Mouse (Mus musculus): Measurements from ENCODE around the gene Arap1.

Gene Arap1

DNA sequence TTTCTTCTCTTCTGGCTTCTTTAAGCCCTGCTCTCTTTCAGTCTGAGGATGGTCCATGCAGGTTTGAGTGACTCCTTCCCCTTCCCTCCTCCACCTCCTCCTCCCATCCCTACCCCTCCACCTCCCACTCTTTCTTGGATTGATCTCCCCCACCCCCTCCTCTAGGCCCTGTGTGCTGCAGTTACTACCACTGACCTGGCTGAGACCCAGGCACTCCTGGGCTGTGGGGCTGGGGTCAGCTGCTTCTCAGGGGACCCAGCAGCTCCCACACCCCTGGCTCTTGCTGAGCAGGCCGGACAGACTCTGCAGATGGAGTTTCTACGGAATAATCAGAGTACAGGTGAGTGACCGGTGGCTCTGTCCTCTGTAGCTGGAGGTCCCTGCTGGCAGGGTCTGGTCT, 46.7 kb downstream of the Arap1 start:
- no peak for DNase-seq (ENCODE audit: low read depth)

DNA sequence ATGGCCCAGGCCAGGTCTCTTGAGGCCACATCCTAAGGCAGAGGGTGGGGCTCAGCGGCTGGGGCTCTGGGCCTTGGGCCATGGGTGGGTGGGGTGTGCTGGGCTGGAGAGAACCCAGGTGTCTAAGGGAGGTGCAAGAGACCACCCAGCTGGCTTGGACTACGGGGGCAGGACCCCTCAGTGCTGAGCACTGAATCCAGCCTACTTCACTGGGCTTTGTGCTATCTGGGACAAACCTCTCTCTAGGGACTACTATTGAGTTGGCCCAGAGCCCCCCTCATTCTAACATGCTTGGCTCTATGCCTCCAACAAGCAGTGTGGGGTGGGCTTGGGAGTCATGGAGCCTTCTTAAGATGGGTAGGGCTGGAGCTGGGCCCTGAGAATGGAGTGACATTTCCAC, 47.6 kb downstream of the Arap1 start:
- DNase-seq (ENCODE audit: low read depth) = no peak

DNA sequence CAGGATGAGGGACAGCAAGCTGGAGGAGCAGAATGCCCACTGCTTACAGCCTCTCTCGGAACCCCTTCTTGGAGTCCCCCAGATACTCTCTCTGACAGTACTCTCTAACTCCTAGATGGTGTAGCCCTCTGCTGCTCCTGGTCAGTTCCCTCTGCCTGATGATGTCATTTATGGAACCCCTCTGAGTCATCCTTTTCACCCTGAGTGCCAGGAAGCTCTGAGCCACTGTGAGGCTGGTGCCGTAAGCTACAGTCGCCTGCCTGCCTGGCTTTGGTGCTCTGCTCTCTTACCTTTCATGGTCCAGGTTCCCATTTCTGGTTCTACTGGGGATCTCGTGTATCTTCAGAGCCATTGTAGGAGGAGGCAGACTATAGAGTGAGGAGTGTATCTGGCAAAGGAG, 49.3 kb downstream of the Arap1 start:
- DNase-seq (ENCODE audit: low read depth) = no peak

DNA sequence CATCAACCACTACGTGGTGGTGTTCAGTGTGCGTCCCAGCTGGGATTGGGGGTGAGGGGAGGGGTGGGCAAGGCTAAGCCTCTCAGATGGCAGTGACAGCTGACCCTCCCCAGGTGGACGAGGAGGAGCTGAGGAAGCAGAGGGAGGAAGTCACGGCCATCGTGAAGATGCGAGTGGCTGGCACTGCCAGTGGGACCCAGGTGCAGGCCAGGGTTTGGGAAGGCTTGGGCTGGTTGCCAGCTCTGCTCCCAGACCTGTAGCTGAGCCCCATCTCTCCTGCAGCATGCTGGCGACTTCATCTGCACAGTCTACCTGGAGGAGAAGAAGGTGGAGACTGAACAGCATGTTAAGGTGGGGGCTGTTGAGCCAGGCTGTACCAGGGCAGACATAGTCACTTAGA, 53.6 kb downstream of the Arap1 start:
- DNase-seq (ENCODE audit: low read depth) = no peak

DNA sequence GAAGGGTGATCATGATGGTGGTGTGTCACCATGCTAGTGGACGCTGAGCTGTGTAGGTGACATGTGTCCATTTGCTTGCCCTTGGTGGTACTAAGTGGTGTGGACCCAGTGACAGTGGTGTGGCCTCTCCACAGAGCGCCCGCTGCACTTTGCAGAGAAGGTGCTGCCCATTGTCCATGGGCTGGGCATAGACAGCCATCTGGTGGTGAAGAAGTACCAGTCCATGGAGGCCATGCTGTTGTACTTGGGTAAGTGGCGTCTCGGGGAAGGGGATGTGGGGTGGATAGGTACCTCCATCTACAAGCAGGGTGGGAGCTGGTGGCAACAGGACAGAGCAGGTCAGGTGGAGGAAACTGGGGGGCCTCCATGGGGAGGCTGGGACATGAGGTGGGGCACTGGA, 56.0 kb downstream of the Arap1 start:
- DNase-seq (ENCODE audit: low read depth) = no peak

DNA sequence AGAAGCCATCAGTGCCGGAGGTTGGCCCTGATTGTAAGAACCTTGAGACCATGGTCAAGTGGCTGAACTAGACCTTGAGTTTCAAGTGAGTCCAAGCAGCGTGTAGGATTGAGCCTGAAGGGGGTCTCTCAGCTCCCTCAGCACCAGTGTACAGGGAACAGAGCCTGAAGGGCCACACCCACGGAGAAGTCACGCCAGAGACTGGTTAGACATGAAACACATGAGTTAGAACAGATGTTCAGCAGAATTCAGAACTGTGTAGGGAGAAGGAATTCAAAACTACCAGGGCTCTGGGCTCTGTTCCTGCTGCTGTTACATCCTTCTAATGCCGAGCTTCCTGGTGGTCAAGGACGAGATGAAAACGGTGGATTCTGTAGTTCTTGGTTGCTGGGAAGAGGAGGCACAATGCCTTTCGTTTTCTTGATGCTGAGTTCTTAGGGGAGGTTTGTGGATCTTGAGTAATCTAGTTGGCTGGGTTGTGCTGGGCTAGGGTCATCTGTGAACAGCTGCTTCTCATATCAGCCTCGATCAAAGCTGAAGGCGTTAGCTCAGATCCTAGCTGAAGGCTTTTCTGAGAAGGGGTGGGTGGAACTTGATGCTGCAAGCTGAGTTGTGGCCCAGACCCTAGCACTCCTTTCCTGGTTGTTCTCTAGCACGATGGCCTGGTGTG, 62.5 kb downstream of the Arap1 start, which contains the start of gene Gm45837:
TSS of gene Gm45837 (plus strand) at position 620 of the 670 bp plus-strand sequence.
- DNase-seq (ENCODE audit: low read depth) = no peak

DNA sequence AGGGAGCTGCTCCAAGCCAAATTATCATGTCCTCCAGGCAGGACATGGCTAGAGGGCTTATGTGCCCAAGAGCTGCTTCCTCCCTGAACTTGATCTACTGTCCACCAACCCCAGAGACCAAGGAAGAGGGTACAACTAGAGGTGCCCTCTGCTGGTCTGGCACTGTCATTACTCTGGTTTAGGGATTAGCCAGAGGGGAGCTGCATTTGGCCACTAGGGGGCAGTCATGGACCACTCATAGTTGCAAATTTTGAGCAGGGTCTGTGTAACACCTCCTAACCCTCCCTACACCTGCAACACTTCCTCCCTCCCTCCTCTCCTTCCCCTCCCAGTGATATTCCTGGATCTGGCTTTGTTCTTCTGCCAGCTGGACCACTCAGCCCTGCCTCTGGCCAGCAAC, 64.9 kb downstream of the Arap1 start:
- DNase-seq (ENCODE audit: low read depth) = peak; percentile 93

DNA sequence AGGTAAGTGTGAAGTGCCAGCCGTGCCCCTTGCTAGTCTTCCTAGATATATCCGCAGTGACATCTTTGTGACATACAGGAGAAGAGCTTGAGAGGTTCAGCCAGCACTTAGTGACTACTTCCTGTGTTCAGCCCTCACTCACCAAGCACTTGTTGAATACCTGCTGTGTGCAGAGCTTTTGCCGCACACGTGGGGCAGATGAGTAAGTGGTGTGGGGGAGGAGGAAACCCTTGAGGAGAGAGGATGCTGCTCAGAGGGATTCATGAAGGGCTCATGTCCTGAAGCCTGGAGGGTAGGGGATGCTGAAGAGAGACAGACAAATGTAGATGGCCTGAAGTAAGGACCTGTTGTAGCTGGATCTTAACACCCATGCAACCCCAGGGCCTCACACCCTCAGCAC, 66.3 kb downstream of the Arap1 start:
- peak; percentile 44 for DNase-seq (ENCODE audit: low read depth)

DNA sequence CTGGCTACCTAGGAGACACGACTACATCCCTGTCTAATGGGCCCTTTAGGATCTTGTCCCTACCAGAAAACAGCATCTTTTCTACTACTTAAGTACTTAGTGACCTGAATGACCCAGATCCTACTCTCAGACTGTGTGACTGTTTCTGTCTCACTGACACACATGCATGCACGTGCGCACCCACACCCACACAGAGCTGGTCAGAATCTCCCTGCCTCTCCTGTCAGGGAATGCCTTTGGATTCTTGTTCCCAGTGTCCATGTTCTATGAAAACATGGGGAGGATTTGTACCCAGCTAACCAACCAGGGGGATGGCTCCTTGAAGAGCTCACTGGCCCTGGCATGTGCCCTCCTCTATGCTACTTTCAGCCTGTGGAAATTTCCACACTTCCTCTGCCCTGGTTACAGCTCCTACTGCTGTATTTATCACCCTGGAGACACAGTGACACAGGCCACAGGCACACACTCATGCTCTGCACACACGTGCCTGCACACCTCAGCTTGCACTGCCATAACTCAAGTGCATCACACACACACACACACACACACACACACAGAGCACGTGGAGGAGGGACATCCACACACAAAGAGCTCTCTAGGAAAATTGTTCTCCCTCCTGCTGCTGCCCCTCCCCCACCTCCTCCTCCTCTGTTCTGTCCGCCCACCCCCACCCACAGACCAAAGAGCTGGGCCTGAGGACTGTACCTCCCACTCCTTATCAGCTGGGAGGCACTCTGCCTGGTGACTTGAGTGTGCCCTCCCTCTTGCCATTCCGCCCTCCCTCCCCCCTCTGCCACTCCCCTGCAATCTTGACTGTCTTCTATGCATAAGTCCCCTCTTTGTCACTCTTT, 67.0 kb downstream of the Arap1 start:
- no peak for DNase-seq (ENCODE audit: low read depth)

DNA sequence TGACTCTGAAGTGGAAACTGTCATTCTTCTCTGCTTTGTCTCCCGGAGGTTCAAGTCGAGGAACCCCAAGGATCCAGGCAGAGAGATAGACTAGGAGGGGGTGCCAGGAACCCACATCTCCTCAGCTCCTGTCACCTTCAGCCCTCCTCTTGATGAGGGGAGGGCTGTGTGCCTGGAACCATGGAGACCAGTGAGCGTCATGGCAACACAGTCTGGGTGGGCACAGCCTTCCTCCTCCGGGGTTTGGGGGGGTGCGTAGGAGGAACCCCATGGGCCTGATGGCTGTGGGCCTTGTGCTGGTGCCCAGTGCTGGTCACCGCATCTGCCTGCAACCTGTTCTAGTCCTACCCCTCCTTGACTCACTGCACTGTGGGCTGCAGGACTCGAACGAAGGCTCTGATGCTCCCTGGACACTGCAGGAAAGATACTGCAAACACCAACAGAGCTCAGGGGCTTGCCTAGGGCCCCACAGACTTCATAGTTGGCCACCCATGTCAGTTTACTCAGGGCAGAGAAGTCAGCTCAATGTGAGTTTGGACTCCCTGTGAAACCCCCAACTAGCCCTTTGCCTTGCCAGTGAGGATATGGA, 67.7 kb downstream of the Arap1 start:
- no peak for DNase-seq (ENCODE audit: low read depth)

DNA sequence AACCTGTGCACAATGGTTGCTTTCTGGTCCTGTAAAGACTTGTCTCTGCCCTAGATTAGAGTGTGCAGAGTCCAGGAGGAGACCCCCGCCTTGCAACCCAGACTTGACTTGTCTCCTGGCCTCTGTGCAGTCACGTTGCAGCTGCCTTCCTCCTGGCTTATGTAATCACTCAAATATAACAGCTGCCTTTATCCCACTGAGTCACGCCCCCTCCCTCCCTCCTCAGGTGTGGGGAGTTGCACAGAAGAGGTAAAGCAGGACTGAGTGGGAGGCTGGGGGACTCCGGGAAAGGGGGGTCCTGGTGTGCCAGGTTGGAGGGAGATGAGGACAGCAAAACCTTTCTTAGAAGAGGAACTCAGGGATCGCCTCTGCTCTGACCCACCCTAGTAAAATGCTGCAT, 68.5 kb downstream of the Arap1 start:
- DNase-seq (ENCODE audit: low read depth) = no peak

DNA sequence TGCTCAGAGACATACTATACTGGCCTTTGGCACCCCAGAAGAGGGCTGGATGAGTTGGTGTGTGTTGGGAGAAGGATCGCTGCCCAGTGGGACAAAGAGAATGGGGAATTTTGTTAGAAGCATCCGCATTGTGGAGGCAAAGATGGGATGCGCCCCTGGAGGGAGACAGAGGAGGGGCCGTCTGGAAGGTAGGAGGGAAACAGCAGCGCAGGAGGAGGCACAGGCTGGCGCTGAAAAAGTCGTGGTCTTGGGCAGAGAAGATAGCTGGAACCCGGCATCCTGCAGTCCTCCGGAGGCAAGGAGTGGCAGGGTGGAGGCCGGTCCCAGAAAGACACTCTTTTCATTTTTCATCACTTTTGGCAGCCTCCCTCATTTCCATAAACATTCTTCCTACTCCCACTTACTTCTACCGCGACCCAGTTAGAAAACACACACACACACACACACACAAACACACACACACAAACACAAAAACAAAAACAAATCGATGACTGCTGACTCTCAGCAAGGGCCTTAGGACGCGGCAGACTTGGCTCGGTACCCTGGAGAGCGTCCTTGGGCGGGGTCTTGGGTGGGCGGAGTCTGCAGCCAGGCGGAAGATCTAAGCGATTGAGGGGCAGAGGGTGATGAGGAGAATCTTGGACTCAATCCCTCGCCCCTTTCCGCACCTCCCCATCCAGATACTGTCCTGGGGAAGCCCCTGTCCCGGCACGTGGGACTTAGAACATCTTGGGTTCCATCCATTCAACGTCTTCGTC, 71.3 kb downstream of the Arap1 start:
- peak; percentile 58 for DNase-seq (ENCODE audit: low read depth)

DNA sequence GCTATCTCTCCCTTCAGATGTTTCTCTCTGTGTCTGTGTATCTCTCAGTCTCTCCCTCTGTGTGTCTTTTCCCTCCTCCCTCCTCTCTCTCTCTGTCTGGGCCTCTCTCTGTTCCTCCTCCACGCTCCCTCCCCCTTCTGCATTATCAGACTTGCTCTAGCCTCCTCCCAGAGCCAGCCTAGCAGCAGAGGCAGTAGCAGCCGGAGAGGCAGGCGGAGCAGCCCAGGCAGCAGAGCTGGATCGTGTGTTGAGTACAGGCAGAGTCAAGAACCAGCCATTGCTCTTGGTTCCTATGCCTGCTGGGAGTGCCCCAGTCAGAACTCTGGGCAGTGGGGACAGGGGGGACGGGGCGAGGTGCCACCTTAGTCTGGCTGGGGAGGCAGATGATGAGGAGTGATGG, 73.7 kb downstream of the Arap1 start, which contains the start of gene Pde2a:
TSS of gene Pde2a (plus strand) at position 163 of the 400 bp plus-strand sequence.
- DNase-seq (ENCODE audit: low read depth) = no peak

DNA sequence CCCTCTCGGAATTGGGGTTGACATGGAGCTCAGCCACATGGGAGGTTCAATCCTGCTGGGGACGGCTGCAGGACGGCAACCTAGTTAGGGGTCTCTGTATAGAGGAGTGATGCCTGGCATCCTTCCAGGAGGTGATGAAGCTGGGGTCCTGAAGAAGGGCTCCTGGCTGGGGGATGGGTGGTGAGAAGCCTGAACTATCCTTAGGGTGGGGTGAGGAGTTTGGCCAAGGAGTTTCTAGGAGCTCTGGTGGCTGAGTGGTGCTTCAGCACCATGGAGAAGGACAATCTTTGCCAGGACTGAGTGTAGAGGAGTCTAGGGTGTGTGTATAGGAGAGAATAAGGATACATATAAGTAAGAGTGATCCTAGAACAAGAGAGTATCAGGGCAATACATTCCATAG, 74.2 kb downstream of the Arap1 start:
- peak; percentile 46 for DNase-seq (ENCODE audit: low read depth)

DNA sequence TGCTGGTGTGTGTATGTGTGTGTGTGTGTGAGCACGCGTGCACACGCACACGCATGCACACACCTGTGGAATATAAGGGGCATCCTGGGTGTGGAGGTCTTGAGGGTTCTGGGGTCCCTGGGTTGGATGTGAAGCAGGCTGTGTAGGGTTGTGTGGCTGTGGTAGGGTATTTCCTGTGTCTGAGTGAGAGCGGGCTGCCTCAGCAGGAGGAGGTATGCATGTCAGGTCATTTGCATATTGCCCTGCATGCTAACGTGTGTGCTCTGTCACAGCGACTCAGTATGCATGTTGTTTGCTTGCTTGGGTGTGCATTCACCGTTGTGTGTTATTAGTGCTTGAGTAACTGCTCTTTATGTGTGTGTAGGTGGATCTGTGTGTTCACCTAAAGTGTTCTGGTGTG, 74.8 kb downstream of the Arap1 start:
- DNase-seq (ENCODE audit: low read depth) = peak; percentile 26

DNA sequence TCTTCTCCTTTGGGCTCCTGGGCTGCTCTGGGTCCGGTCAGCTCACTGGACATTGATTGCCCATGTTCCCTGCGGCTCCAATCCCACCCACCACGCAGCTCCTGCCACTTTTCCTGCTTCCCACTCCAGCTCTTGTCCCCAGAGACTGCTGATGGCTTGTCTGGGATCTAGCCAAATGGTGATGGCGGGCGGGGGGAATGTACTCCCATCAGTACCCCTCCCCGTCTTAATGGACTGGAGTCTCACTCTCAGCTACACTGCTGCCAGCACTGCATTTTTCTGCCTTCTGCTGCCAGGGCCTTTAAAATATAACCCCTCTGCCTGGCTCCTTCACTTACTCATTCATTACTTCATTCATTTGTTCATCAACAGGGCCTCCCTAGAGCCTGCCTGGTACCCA, 76.1 kb downstream of the Arap1 start:
- DNase-seq (ENCODE audit: low read depth) = no peak

DNA sequence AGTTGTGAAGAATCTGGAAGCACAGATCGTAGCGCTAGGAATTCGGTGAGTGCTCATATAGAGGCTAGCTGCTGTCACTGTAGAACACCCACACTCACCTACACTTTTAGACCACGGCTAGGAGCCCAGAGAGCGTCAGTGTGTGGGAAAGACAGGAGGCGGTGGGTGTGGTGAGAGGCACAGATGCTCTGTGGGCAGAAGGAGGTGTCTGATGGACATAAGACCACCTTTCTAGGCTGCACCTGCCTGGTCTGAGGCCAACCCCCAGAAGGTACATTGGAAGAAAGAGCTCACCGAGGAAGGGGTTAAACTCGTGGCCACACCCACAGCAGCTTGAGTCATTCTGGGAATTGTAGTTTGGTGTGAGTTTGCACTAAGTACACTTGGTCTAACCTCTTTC, 78.8 kb downstream of the Arap1 start:
- no peak for DNase-seq (ENCODE audit: low read depth)

DNA sequence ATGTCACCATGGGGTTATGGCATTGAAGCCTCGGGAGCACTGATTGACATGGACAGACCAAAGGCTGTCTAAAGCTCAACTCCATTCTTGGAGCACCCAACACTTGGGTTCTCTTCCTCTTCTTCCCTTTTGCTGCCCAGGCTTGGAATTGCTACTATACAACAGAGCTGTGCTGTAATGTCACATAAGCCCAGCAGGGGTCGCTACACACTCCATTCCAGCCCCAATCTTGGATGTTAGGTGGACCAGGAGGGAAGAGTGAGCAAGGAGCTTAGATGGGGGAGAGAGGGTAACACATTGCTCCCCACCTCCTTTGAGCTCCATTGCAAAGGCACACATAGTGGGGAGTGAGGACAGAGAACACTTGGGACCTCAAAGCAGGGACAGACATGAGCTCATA, 79.9 kb downstream of the Arap1 start:
- peak; percentile 77 for DNase-seq (ENCODE audit: low read depth)

DNA sequence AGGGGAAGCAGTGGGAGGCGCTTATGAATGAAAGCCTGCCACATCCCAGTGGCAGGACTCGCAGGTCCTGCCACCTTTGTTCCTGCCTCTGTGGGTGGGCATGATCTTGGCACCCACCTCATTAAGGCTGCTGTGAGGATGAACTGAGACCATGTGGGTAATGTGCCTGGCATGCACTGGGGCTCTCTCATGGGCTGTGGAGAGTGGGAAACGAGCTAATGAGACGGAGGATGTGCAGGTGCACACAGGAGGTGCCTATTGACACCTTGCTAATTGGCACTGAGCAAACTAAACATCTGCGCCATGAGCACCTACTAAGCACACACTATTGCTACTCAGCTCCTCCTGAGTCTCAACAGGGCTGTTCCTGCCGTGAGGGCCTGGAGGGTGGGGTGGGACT, 87.2 kb downstream of the Arap1 start:
- no peak for DNase-seq (ENCODE audit: low read depth)

DNA sequence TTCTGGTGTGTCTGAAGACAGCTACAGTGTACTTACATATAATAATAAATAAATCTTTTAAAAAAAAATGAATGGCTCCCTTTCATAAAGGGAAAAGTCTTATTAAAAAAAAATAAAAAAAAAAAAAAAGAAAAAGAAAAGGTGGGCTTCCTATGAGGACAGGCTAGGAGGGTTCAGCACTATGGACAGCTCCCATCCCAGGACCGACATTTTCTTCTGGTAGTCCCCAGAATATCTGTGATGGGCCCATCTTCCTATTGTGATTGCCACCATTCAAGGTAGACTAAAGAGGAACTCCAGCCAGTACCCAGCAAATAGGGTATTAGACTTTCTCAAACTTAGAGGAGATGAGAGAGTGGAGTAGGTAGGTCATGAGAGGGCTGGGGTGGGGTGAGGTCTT, 90.0 kb downstream of the Arap1 start:
- peak; percentile 46 for DNase-seq (ENCODE audit: low read depth)

DNA sequence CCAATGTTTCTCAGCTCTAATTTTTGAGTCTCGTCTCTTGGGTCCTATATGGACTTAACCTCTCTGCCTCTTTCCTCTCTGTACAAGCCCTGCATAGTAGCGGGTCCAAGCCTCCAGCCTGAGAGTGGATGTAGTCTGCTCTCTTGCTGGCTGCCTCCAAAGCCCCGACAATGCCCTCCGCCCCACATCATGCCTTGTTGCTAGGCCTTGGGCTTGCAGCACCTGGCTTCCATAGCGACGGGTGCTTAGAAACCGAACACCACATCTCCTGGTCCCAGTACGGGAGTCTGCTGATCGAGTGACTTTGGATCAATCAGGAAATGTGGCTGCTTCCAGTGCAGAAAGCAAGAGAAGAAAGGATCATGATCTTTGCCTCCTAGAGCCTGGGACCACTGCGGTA, 95.2 kb downstream of the Arap1 start:
- DNase-seq (ENCODE audit: low read depth) = no peak

DNA sequence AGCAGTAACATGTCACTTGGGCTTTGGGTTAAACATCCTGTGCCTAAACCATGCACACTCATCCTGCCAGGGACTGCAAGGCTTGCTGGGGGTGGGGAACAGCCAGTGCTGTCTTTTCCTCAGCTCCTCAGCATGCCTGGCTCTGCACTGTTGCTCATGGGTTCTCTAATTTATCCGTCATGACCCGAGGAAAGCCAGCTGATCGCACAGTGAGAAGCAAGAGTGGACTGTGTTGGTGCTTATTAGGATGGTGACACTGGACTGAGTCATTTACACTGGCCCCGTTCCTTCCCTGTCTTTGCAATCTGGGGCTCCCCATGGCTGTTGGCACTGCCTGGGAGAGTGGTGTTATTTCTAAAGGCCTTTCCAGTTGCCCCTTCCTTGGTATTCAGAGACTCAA, 96.3 kb downstream of the Arap1 start:
- DNase-seq (ENCODE audit: low read depth) = no peak
